Mouse (Mus musculus) brain, adult 2 months (tissue): ENCODE measurements at regions not wholly inside any gene's neighbourhood (a gene's known extent, or its start where the extent isn't known, plus 50 kb on each side); places are given as distances from the start of the nearest gene placed in this dataset.

ENCODE experiments used
- DNase-seq: peaks from one replicate; pipeline ENCODE4 v3.0.0; 2011; ENCODE audit warnings: low read depth, low spot score

DNA sequence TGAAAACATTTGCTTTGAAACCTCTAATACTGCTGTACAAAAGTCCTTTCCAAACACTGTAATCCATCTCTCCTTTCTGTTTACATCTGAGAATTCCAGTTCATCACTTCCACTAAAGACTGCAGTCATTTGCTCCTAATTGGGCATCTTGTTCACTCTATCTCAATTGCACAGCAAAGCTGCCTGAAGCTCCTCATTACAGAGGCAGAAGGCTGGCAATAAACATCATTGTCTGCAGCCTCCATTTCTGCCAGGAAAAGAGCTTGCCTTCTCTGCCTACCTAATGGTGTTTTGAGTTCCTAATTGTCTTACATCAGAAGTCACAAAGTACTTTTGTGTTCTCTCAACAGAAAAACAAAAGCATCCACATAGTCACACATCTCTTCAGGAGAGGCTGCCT, 207.7 kb downstream of the Kcnj2 start:
- peak; percentile 45 for DNase-seq

DNA sequence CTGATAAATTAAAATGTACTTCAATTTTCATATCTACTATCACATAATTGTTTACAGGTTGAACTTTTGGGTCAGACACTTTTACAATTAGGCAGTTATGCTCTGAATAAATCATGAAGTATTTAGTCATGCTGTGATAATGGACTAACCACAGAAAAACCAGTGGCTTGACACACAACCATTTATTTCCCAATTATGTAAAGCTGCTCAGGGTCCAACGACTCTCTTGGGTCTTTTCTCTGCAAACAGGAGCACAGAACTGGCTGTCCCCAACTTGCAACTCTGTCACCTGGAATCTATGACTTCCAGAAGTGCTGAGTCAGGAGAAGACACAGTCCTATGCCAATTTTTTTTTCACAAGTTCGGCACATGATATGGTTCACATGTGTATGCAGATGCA, 214.8 kb downstream of the Kcnj2 start:
- DNase-seq = no peak

DNA sequence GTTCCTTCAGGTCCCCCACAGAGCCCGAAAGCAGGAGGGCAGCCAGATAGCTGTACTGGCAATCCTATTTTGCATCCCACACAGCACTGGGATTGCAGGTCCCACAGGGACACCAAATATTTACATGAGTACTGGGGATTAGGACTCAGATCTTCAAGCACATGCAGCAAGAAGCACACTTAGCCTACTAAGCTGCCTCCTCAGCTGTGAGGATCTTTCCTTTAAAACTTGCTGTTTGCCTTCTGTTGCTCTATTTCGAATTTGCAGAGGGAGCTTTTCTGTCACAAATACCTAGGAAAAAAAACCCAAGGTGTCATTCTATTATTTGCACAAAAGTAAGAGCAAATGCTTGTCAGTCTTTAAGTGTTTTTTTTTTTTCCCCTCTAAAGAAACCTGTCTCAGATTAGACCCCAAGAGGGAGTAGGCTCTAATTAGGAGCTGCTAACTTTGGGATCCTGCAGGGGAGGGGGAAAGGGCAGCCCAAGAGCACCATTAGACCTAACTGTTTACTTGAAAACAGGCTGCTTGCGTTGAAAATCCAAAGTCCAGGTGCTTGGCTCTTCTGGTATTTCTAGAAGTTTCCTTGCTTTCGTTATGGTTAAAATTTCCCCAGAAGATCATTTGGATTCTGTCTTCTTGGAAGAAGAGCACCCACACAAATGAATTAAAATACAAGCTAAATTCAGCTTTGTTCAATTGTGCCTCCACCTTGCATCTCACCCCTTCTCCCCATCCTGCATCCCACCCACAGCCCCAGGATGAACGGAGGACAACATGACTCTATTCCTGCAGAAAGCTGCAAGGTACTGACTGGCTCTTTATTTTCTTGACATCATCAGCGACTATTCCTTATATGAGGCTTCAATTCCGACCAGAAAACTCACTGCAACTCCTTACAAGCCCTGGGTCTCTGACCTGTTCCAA, 215.5 kb downstream of the Kcnj2 start:
- DNase-seq = peak; percentile 71

- DNase-seq = no peak
Measured at GRCm38 (mm10) chr11:111282283-111282682, 216.3 kb downstream of the Kcnj2 start.

DNA sequence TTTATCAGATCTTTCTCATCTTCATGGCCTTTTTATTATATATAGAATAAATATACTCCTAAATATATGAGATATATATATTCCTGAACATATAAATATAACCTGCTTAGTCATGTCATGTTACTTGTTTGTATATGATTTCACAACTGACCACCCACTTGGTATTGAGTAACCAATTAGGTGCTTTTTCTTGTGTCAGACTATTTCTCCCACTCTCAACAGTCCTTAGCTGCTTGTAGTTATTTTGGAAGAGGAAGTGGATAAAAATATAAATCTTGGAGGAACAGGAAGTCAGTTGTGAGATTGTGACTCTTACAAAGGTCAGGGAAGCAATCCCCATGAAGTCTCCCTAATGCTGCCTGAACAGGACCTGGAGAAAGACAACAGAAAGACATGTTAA, 224.6 kb downstream of the Kcnj2 start:
- no peak for DNase-seq

DNA sequence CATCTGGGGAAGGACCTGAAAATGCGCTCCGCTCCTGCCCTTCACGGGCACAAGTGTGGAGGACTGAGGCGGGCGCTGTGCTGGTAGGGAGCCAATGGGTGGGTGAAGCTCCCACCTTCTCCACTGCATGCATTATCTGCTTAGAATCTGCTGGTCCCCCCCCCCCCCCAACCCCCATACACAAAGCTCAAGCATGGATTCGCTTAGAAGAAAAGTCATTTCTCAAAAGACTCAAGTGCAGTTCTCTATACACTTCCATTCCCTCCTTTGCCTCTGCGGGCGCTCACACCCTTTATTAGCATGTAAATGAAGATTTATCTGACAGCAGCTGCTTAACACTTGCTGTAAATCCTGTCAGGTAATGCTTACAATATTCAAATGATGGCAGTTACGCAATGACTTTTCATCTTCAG, 230.4 kb downstream of the Kcnj2 start:
- DNase-seq = peak; percentile 34

DNA sequence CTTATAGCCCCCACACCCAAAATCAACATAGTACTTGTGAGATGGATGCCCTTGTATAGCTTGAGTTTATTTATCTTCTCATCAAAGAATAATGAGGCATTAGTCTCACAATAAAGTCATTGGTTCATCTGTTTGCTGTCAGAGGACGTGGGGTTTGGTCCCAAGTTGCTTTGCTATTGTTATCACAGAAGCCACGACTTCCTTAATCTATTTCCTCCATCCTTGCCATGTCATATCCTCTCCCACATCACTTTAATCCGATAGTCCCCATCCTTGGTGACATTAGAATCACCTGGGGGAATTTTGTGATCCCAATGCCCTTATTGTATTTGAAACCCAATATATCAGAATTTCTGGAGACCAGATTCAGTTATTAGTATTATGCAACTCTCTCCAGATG, 246.8 kb downstream of the Kcnj2 start:
- DNase-seq = no peak

- no peak for DNase-seq
Measured at GRCm38 (mm10) chr11:111313566-111313965, 247.6 kb downstream of the Kcnj2 start.

- DNase-seq = no peak
Measured at GRCm38 (mm10) chr11:111321576-111321975, 255.6 kb downstream of the Kcnj2 start.

GRCm38 (mm10) chr11:111324453-111325010, 258.6 kb downstream of the Kcnj2 start:
- peak; percentile 24 for DNase-seq

- DNase-seq = no peak
Measured at GRCm38 (mm10) chr11:111326915-111327314, 261.0 kb downstream of the Kcnj2 start.

- no peak for DNase-seq
Measured at GRCm38 (mm10) chr11:111328258-111328657, 262.3 kb downstream of the Kcnj2 start.

- peak; percentile 28 for DNase-seq
Measured at GRCm38 (mm10) chr11:111331592-111331991, 265.6 kb downstream of the Kcnj2 start.

DNA sequence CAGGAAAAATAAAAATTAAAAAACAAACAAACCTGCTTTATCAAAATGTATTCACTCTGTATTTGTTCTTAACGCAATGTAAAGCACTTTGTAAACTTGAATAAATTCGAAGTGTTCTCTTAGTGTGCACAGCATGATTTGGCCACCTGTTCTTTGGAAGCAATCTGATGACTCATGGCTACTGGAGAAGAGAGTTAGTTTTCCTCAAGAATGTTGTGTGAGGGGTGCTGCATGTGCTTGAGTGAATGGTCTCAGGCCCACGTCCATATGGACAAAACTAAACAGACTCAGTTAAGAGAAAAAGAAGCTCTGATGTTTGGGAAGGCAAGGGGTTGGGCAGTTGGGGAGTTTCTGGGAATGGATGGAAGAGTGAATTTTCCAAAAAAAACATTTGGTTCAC, 267.1 kb downstream of the Kcnj2 start:
- peak; percentile 77 for DNase-seq

- no peak for DNase-seq
Measured at GRCm38 (mm10) chr11:111347562-111347961, 281.6 kb downstream of the Kcnj2 start.

DNA sequence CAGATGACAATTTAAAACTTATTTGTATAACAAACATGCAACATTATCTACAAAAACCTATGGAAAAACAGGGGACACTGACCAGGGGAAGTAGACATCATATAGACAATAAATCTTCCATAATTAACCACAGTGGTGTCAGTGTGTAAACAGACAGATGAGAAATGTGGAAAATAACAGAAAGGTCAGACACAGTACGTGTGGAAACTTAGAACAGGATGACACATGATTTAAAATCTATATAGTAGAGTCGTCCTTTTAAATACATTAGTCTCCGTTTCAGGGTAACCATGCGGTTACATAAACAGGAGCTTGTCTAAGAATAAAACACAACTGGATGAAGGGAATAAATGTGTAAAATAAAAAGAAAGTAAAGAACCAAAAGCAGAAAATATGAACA, 284.1 kb downstream of the Kcnj2 start:
- DNase-seq = no peak

GRCm38 (mm10) chr11:111363363-111363762, 297.4 kb downstream of the Kcnj2 start:
- no peak for DNase-seq

DNA sequence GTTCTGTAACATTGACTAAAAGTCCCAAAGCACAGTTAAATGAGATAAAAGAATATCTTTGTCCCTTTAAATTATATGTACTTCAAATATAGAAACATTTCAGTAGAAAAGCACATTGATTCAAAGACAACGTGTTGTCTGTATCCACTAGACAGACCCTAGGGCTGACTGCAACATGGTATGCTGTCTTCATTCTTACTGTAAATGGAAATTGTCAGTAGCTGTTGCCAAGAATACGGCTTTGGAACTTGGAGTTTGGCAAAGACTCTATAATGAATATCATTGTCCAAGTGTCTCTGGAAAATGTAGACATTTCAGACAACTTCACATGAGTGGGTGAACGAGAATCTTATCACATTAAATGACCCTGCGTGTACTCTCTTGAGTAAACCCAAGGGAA, 311.2 kb downstream of the Kcnj2 start:
- DNase-seq = no peak

DNA sequence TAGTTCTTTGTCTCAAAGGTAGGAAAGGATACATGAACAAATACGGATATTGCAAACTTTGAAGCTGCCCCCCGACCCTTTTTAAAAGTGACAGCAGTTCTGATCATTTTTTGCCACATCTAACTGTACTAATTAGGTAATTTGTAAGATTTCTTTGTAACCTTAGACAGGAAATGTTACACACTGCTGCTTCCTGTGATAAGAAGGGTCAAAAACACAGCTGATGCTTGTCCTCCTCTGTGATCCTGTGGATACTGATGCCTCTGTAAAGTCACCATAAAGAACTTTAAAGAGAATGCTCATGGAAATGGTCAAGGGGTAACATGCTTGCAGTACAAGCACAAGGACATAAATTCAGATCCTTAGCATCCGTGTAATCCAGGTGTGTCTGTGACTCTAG, 313.9 kb downstream of the Kcnj2 start:
- DNase-seq = no peak

DNA sequence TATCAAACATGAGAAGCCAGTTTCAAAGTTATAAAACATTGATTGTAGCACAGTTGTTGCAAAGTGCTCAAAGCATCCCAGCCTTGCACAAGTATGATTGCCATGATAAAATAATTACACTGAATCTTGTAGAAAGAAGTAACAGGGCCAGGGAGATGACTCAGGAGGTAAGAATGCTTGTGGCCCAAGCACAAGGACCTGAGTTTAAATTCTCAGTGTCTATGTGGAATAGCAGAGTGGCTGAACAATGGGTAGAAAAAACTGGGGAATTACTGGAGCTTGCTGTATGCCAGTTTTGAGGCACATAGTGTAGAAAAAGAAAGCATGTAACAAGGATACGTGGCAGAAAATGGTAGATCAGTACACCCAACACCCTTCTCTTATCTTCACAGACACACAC, 332.7 kb downstream of the Kcnj2 start:
- DNase-seq = no peak

GRCm38 (mm10) chr11:111409266-111409665, 343.3 kb downstream of the Kcnj2 start:
- peak; percentile 35 for DNase-seq

DNA sequence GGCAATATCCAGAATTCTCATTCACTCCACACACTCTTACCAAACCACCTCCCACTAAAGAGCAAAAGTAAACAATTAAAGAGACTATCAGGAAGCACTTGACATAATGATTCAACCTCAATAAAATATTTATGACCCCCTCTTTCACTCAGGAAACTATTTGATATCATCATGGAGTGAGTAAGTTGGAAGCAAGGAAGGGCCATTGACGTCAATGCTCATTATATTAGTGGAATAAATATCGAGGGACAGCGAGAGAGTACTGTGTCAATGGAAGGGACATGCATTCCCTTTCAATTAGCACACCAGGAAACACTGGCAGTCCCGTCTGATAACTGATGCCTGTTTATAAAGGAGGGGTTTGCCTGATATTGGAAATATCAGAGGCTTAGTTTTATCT, 358.9 kb downstream of the Kcnj2 start:
- no peak for DNase-seq

GRCm38 (mm10) chr11:111426715-111427114, 360.8 kb downstream of the Kcnj2 start:
- DNase-seq = no peak
